Mouse (Mus musculus) activated CD4-positive, CD25-positive, alpha-beta regulatory T cell, adult 4 months (primary cell): ENCODE measurements around the gene Flcn. TPM values are rescaled to one million over a fixed set of nuclear protein-coding genes. Genes with fewer than 3 reads are reported as not detected.

Experiments
- ATAC-seq: one replicate; pipeline ENCODE4 v1.8.0; 2017
- polyA plus RNA-seq, 2 experiments: library from polyadenylated mRNA; unstranded; fragments of 100-300 nt; shearing (Covaris generic); gene quantifications; one replicate each; pipeline ENCODE4 v1.2.1; 2017

Flcn gene
- polyA plus RNA-seq, 2 experiments from 2014 or later: 18.2 to 28.7 TPM

GRCm38 (mm10) chr11:59805256-59805655, 4.6 kb downstream of the Flcn start:
- no peak for ATAC-seq

GRCm38 (mm10) chr11:59804409-59805110, 5.3 kb downstream of the Flcn start:
- ATAC-seq: no peak

- no peak for ATAC-seq
These were observed 6.3 kb downstream of the Flcn start for GRCm38 (mm10) chr11:59803516-59803915.

DNA sequence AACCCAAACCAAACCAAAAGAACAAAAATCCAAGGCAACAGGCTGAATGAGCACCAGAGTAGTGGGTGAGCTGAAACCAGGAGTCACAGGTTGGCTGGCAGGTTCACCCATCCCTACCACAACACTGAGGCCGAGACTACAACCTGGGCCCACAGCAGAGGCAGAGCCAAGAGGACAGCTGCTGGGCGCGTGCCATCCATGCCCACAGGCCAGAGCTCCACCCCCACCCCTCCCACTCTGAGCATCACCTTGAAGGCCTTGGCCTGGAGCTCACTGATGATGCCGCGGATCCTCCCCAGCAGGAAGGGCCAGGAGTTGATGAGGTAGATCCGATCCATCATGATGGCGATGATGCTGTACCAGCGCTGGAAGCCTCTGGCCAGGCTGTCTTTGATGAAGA, 7.9 kb downstream of the Flcn start:
- ATAC-seq: no peak

GRCm38 (mm10) chr11:59800412-59800811, 9.4 kb downstream of the Flcn start:
- ATAC-seq: no peak

DNA sequence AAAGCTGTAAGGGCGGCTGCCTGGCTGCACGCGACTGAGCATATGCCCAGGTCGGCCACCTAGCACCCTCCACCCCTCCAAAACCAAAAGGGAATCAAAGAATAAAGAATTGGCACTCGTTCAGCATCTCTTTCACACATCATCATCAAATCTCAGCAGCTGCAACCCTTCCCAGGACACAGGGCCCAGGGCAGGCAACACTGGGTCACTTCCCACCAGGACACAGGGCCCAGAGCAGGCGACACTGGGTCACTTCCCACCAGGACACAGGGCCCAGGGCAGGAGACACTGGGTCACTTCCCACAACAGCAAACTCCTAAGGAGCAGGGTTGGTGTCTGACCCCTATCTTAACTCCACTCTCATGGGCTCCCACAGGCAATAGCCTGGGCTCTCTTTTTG, 16.4 kb downstream of the Flcn start:
- ATAC-seq: no peak

GRCm38 (mm10) chr11:59789311-59789710, 20.5 kb downstream of the Flcn start:
- ATAC-seq: no peak

GRCm38 (mm10) chr11:59787199-59787781, 22.5 kb downstream of the Flcn start, which contains the start of gene Pld6:
Gene Pld6 (minus strand): TSS chr11:59787645.
- no peak for ATAC-seq

GRCm38 (mm10) chr11:59786444-59787198, 23.2 kb downstream of the Flcn start:
- no peak for ATAC-seq

GRCm38 (mm10) chr11:59783591-59783990, 26.2 kb downstream of the Flcn start:
- ATAC-seq: no peak

DNA sequence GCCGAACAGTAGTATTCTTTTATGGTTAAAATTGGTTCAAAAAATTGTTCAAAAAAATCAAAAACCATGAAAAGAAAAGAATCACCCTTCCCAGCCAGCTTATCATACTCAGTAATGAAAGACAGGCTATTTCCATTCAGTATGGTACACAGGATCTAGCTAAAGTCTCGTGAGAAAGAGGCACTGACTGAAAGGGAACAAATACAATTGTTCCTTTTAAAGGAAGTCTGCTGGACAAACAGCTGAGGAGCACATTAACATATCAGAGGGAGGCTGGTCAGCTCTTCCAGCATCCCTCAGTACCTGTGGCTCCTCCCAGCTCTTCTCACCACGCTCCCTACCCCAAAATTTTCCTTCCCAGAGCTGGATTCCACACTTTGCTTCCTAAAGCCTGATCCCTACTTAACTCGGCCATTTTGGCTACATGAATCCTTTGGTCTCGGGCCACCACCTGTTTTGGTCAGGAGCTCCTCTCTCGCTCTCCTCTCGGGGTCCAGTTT, 27.7 kb downstream of the Flcn start:
- ATAC-seq: no peak

DNA sequence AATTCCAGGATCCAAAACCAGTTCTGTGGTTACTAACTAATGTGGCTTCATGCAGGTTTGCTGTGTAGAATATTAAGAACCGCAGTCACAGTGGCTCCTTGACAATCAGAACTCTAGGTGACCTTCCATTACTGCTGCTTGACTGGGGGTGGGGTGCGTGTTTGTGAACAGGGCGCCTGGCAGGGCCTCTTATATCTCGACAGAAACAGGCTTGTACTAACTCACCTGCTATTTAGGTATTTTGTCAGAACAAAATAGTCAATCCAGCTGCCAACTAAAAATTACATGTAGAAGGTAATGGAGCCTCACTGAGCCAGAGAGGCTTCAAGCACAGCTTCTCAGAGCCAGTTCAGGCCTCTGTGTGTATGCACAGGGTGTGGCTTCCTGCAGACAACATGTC, 29.6 kb downstream of the Flcn start:
- no peak for ATAC-seq

DNA sequence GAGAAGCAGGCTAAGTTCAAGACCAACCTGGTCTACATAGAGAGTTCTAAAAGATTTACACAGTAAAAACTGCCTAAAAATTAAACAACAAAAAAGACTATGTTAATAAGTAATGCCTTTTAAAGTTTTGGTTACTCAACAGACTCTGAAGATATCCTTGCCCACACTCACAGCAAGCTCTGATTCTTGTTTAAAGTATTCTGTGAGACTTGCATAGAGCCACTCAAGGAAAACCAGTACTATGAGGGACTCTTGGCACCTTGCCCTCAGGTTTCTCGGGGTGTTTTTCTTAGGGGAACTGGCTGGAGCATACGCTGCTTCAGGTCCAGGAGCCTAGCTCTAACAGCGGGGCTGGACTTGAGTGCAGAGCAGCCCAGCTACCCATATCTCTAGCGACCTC, 30.4 kb downstream of the Flcn start:
- ATAC-seq: no peak

- no peak for ATAC-seq
These were observed 31.0 kb downstream of the Flcn start for GRCm38 (mm10) chr11:59778874-59779223.

- ATAC-seq: peak; percentile 69
These were observed 31.5 kb downstream of the Flcn start for GRCm38 (mm10) chr11:59778181-59778873.

GRCm38 (mm10) chr11:59777259-59777658, 32.6 kb downstream of the Flcn start:
- ATAC-seq: no peak

DNA sequence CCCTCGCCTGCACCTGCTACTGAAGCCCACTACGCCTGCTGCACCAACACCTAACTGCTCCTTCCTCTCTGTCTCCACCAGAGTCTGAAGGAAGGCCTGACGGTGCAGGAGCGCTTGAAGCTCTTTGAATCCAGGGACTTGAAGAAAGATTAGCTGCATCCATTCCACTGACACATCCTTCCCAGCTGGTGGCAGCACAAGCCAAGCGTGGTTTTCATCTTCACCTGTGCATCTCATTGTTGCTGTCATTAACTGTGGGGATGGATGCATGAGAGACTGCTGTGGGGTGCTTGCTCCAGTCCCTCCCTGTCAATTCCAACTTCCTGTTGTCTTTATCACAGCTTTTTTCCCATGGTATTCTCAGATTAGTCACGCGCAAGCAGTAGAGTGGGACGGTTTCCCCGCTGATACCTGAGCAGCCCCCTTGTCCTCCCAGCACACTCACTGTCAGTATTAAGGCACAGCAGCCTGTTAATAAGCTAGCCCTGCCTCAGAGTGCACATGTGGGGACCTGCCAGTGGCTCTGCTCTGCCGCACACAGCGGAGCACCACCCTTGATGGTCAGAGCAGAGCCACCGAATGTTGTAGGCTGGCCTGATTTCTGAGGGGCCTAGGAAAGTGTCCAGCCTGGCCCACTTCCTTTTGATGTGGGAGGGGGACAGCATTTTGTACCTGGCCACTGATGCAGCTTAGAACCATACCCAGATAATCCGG, 34.2 kb downstream of the Flcn start:
- no peak for ATAC-seq

DNA sequence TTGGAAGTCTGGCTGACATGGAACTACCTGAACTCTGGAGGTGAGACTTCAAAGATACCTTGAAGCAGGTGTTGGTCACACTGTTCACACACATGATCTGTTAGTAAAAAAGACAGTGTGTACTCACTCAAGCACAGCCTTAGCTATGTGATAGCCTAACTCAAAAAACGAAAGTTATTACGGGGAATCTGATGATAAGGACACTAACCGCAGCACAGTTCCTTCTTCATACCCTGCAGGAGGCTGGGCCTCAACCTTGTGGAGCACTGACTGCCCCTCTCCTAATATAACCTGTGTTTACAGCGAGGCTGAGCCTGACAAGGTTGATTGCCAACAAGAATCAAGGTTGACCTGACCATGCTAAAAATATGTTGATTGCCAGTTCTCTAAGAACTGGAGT, 35.3 kb downstream of the Flcn start:
- ATAC-seq: no peak

GRCm38 (mm10) chr11:59772902-59773301, 36.9 kb downstream of the Flcn start:
- ATAC-seq: no peak

DNA sequence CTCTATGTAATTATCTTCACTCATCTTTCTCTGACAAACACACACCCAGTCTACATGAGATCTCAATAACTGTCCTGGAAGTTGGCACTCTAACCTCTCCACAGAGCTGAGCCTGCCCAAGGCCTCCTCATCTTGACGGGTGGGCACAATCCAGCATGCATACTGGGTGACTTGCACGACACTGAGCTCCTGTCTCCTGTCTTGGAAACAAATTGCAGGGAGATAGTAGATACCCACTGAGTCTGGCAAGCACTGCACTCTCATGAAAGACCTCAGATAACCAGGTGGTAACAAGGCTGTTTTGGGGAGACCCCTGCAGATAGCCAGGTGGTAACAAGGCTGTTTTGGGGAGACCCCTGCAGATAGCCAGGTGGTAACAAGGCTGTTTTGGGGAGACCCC, 37.5 kb downstream of the Flcn start:
- no peak for ATAC-seq

DNA sequence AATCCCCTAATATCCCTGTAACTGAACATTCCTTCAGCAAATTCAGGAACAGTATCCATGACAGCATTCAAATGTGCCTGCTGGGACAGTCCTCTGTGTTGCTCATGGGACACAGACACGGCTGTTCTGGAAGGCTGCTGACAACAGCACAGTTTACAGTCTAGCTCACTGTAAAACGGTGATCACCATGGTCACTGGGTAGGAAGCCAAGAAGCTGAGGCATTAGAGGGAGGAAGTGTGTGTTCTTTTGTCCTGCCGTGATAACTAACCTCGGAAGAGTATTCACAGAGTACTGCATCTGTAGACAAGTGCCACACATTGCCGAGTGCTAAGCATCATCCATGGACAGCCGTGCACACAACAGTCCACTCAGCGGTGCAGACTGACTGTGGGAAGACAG, 39.1 kb downstream of the Flcn start:
- no peak for ATAC-seq

- ATAC-seq: no peak
These were observed 40.1 kb downstream of the Flcn start for GRCm38 (mm10) chr11:59769738-59770137.
